In genomic region chr1:38392928-38393327, GRCm38 (mm10) we compare ENCODE assay signal across 9 mouse cellular contexts.
DNase-seq lines count a peak whose midpoint lies in the region; ATAC-seq and TF ChIP-seq lines count a peak whose summit lies in the region.
"Had no signal": no experiment of that assay in that cellular context is flagged by ENCODE, and none has a peak within 500 bp of the region (broad histone marks: within the 10 kb centered on the region; RNA-seq: fewer than 3 reads in every experiment).

No protein-coding gene starts in this region.

- TF ChIP-seq POLR2A in MEL (IDR thresholded peaks at IDR 0.05; ENCODE audit: control insufficient read depth in 1 of 2, insufficient read depth in 1 of 2, low read depth in 1 of 2, low read length in 2 of 2, poor library complexity in 1 of 2): no peak

- no peak overlapping the region for H3K4me3 ChIP-seq in heart, embryonic 10.5 days
- no peak overlapping the region for H3K4me3 ChIP-seq in MEL (ENCODE audit: control insufficient read depth in 1 of 2, insufficient read depth in 1 of 2, low read depth in 2 of 2, low read length in 2 of 2)
- H3K4me3 ChIP-seq: limb, embryonic 15.5 days had no signal

- ATAC-seq in megakaryocyte progenitor cell, adult 5-6 weeks (replicated peaks; ENCODE audit: poor library complexity): peak; percentile 86

- H3K9ac ChIP-seq in MEL (ENCODE audit: control insufficient read depth, low read depth, low read length, poor library complexity, severe bottlenecking): no peak overlapping the region
- H3K9ac ChIP-seq: limb, embryonic 15.5 days had no signal

- peak; percentile 92 for DNase-seq in heart, adult 11 months
- DNase-seq in heart, embryonic 10.5 days (ENCODE audit: low spot score): no peak
- peak; percentile 84 for DNase-seq in MEL (ENCODE audit: low read depth, low spot score)
- DNase-seq in cerebellum, postnatal 14 days: peak; percentile 82 to 86
- peak; percentile 34 for DNase-seq in gastrocnemius, postnatal 25 days
- DNase-seq in layer of hippocampus, adult 9-11 months: peak; percentile 63
- peak; percentile 24 for DNase-seq in testis, postnatal 14 days (ENCODE audit: low spot score)

- H3K9me3 ChIP-seq in heart, embryonic 10.5 days: no peaks in the 10 kb centered on the region
- no peaks in the 10 kb centered on the region for H3K9me3 ChIP-seq in MEL (replicated peaks; ENCODE audit: insufficient read depth, low read length)
- H3K9me3 ChIP-seq: limb, embryonic 15.5 days had no signal

- H3K27me3 ChIP-seq in heart, embryonic 10.5 days (ENCODE audit: insufficient read depth, poor library complexity, severe bottlenecking): no peaks in the 10 kb centered on the region
- H3K27me3 ChIP-seq in MEL (ENCODE audit: control insufficient read depth in 1 of 2, insufficient read depth in 2 of 2, low read length in 2 of 2): no peaks in the 10 kb centered on the region
- H3K27me3 ChIP-seq: limb, embryonic 15.5 days had no signal

- H3K36me3 ChIP-seq in heart, embryonic 10.5 days: no peaks in the 10 kb centered on the region
- no peaks in the 10 kb centered on the region for H3K36me3 ChIP-seq in MEL (ENCODE audit: control insufficient read depth in 1 of 2, insufficient read depth in 2 of 2, low read length in 2 of 2)
- H3K36me3 ChIP-seq: limb, embryonic 15.5 days had no signal

- TF ChIP-seq RAD21 in MEL (IDR thresholded peaks at IDR 0.05; ENCODE audit: low read depth, low read length): peak; percentile 83

- TF ChIP-seq EP300 in MEL (IDR thresholded peaks at IDR 0.05; ENCODE audit: low read depth in 1 of 2, low read length in 2 of 2): no peak

- 45% methylated on average over 2 of the region's 2 CpGs for WGBS in heart, embryonic 10.5 days

- peak; percentile 58 to 81 (median 73) for TF ChIP-seq CTCF in MEL (IDR thresholded peaks at IDR 0.05 in 2 of 3, conservative IDR thresholded peaks at IDR 0.05 in 1 of 3; ENCODE audit: control insufficient read depth in 1 of 3, insufficient read depth in 1 of 3, low read depth in 2 of 3, low read length in 3 of 3, poor library complexity in 1 of 3, severe bottlenecking in 1 of 3)

- peaks cover 39% of the 10 kb centered on the region for H3K4me1 ChIP-seq in heart, embryonic 10.5 days
- H3K4me1 ChIP-seq in MEL (ENCODE audit: control insufficient read depth in 1 of 2, insufficient read depth in 2 of 2, low read length in 2 of 2): no peaks in the 10 kb centered on the region

- no peaks in the 10 kb centered on the region for H3K79me2 ChIP-seq in MEL (ENCODE audit: control insufficient read depth, insufficient read depth, low read length, poor library complexity)

- no peak overlapping the region for H3K27ac ChIP-seq in heart, embryonic 10.5 days
- H3K27ac ChIP-seq in MEL (ENCODE audit: control insufficient read depth, low read depth, low read length): no peak overlapping the region
- H3K27ac ChIP-seq: limb, embryonic 15.5 days had no signal

TF ChIP-seq in MEL, 35 proteins besides CTCF, POLR2A, EP300 and RAD21:
- TF ChIP-seq MYC (IDR thresholded peaks at IDR 0.05; ENCODE audit: low read depth, low read length) (no peak), GATA1 (IDR thresholded peaks at IDR 0.05; ENCODE audit: low read depth, low read length) (peak; percentile 40; the same call in 1 of the 2 replicates), SMC3 (IDR thresholded peaks at IDR 0.05; ENCODE audit: low read depth, low read length) (peak; percentile 96), ZC3H11A (IDR thresholded peaks at IDR 0.05; ENCODE audit: low read depth, low read length) (peak; percentile 85)
TF ChIP-seq in MEL: peak in this region for 3.
